Mouse (Mus musculus): Measurements from ENCODE around the gene Phb2.

DNA sequence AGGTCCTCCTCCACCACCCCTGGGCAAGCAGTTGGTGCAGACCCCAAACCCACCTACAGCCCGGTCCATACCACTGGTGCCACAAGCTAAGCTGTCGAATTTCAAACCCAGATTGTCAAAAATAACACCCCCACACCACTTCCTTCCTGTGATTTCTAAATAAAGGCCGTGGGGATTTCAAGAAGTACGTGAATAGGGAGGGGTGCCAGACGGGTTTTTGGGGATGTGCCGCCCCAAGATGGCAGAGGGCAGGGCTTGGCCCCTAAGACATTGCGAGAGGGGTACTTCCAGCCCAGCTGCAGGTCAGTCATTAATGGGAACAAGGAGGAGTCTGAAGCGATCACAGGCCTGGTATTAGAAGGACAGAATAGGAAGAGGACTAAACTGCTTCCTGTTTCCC lies 11.4 kb downstream of the Phb2 start:
- TF ChIP-seq POLR2A (IDR thresholded peaks at IDR 0.05; ENCODE audit: borderline replicate concordance, low read depth, low read length) (no peak), CTCF (IDR thresholded peaks at IDR 0.05; ENCODE audit: low read depth, low read length) (no peak)
